Mouse (Mus musculus): ENCODE data around the gene Ubqln1. TPM values are rescaled to one million over a fixed set of nuclear protein-coding genes. Genes with fewer than 3 reads are reported as not detected.
A peak's percentile ranks its signal among the peaks of the same experiment; 100 is the strongest.

The Ubqln1 gene
- 153 TPM in 2 replicates for polyA plus RNA-seq (2015; fragmentation: Nextera tagmentation; extraction: Ambion mirVana)

DNA sequence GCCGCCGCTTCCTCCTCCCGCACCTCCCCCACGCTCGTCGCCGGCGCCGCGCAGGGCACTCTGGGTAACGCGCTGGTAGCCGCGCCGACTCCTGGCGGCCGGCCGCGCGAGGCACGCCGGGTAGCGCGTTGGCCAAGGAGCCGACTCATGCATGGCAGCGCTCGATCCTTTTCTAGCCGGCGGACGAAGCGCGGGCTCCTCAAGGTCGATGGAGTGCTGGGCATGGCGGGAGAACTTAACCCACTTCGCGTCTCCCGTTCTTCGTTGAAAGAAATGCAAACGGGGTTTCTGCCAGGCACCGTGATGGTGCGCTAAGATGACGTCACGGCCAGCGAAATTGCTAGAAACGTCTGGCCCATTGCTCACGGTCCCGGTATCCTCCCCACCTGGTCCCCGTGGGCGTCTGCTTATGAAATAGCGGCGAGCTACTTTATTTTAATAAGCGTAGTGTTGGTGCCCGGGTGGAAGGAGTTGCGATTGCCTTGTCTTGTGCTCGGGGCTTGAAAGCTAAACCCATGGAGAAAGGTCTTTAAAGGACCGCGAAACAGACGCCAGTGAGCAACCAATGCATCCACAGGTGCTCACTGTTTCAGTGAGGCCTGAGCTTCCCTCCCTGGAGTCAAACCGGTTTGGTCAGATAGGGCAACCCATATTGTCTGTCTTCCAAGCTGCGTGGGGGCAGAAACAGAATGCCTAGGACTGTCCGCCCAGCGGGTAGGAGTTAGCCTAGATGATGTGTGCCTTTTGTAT is at the start of gene Ubqln1:
TSS of gene Ubqln1 (minus strand) at position 62 of the 750 bp plus-strand sequence.
- WGBS = 3% methylated on average over 62 of the region's 62 CpGs
- H3K27ac ChIP-seq (replicated peaks) = peak within 1 kb of the TSS; percentile 91
- peaks cover 38% of the 10 kb centered on the region for H3K4me1 ChIP-seq
- peak within 1 kb of the TSS; percentile 82 for H3K4me2 ChIP-seq (replicated peaks)
- peak within 1 kb of the TSS; percentile 87 for H3K9ac ChIP-seq (replicated peaks)
- peak; percentile 93 for ATAC-seq (replicated peaks)
- no peaks in the 10 kb centered on the region for H3K36me3 ChIP-seq
- peak within 1 kb of the TSS; percentile 78 for H3K4me3 ChIP-seq
- H3K27me3 ChIP-seq = 0 out of 2 replicates have a peak, but pooled peaks cover 5% of the 10 kb centered on the region
- no peaks in the 10 kb centered on the region for H3K9me3 ChIP-seq

DNA sequence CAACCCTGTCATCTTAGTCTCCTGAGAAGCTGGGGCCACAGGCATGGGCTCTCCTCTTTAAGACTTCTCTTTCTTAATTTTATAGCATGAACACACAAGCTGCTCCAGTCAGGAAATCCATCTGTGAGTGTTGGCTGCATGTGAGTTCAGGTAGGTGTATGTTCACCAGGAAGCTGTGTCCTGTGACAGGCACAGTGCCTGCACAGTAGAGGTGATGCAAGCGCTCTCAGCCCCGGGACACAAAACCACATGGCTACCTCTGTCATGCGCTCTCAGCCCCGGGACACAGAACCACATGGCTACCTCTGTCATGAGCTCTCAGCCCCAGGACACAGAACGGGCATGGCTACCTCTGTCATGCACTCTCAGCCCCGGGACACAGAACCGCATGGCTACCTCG is 48.1 kb upstream of the Ubqln1 start:
- no peak for ATAC-seq (replicated peaks)
- Histone ChIP-seq H3K36me3 (peaks cover 6% of the 10 kb centered on the region; the same call in 1 of the 2 replicates), H3K27me3 (no peaks in the 10 kb centered on the region), H3K9me3 (no peaks in the 10 kb centered on the region), H3K9ac (replicated peaks) (no peak overlapping the region), H3K4me2 (replicated peaks) (no peak overlapping the region), H3K4me1 (no peaks in the 10 kb centered on the region), H3K4me3 (no peak overlapping the region), H3K27ac (replicated peaks) (no peak overlapping the region)
- 89% methylated on average over 8 of the region's 8 CpGs for WGBS

DNA sequence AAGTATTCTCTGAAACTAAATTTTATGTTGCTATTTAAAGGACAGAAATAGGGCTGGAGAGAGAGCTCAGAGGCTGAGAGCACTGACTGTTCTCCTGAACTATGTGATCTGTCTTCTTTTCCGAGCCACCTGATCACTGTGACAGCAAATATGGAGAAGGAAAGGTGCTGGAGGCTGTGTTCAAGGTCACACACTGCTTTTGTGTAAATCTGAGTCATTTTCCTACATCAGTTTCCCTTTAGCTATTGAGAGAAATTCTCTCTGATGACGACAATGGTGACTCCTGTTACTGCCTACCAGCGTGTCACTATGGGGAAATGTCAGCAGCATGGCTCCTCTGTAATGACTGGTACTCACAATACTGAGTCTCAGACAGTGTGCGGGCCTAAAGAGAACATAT is 46.2 kb upstream of the Ubqln1 start:
- WGBS = 87% methylated on average over 4 of the region's 4 CpGs
- H3K27ac ChIP-seq (replicated peaks) = no peak overlapping the region
- no peaks in the 10 kb centered on the region for H3K4me1 ChIP-seq

DNA sequence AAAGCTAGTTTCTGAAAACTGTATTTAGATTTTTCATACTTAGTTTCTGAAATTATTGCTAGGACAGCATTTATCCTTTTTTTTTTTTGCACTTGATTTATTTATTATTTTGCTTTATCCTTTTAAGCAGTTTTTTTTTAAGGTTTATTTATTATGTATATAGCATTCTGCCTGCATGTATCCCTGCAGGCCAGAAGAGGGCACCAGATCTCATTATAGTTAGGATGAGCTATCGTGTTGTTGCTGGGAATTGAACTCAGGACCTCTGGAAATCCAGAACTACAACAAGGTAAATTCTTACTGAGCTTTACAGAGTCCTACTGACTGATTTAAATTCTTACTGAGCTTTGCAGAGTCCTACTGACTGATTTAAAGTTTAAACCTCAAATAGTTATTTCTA is 37.8 kb upstream of the Ubqln1 start:
- H3K27ac ChIP-seq (replicated peaks) = no peak overlapping the region
- H3K9ac ChIP-seq (replicated peaks) = no peak overlapping the region
- 85% methylated on average over 1 of the region's 1 CpGs for WGBS
- H3K36me3 ChIP-seq = peaks cover 16% of the 10 kb centered on the region; the same call in 1 of the 2 replicates
- H3K4me1 ChIP-seq = no peaks in the 10 kb centered on the region
- H3K9me3 ChIP-seq = no peaks in the 10 kb centered on the region
- no peak for ATAC-seq (replicated peaks)
- no peaks in the 10 kb centered on the region for H3K27me3 ChIP-seq
- H3K4me2 ChIP-seq (replicated peaks) = no peak overlapping the region
- no peak overlapping the region for H3K4me3 ChIP-seq

More for the DNA sequence above, 46.2 kb upstream of the Ubqln1 start:
- Histone ChIP-seq H3K4me2 (replicated peaks) (no peak overlapping the region), H3K4me3 (no peak overlapping the region), H3K36me3 (peaks cover 6% of the 10 kb centered on the region; the same call in 1 of the 2 replicates), H3K9me3 (no peaks in the 10 kb centered on the region), H3K9ac (replicated peaks) (no peak overlapping the region), H3K27me3 (no peaks in the 10 kb centered on the region)
- ATAC-seq (replicated peaks) = no peak

DNA sequence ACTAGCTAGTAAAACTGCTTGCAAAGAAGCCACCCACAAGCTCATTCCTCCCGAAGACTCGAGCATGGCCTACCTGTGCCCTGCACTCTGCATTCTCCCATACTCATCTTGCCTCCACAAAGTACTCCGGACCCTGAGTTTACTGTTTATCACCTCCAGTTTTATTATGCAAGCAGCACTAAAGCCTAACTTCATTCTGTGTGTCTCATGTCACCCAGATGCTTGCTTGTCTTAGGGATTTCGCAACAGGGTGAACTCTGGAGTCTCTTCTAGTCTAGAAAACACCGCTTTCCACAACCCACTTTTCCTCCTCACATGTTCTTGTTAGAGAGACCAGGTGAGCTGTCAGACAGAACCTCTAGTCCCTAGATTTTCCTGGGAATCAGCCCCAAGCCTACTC is 33.5 kb upstream of the Ubqln1 start:
- Histone ChIP-seq H3K27ac (replicated peaks) (no peak overlapping the region), H3K36me3 (0 out of 2 replicates have a peak, but pooled peaks cover 8% of the 10 kb centered on the region), H3K4me2 (replicated peaks) (no peak overlapping the region), H3K9ac (replicated peaks) (no peak overlapping the region), H3K27me3 (no peaks in the 10 kb centered on the region), H3K4me3 (no peak overlapping the region), H3K9me3 (no peaks in the 10 kb centered on the region), H3K4me1 (no peaks in the 10 kb centered on the region)
- WGBS = 90% methylated on average over 5 of the region's 5 CpGs
- no peak for ATAC-seq (replicated peaks)

DNA sequence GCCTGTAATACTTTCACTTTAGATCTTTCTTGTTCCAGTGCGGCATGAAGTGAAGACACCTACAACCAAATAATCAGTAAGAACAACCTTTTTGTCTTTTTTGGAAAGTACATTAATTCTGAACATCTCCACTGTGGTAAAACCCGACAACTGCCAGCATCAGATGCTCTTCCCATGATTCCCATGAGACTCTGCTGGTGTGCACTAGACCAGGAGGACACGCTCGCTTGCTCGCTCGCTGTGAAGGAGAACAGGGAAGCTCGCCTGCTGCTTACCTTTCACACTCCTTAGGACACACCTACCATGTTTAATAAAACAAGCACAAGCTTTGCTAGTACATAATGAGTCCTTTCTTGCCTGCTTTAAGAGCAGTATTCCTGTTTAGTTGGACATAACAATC is 21.1 kb upstream of the Ubqln1 start:
- no peak overlapping the region for H3K4me2 ChIP-seq (replicated peaks)
- H3K4me3 ChIP-seq = no peak overlapping the region
- H3K27me3 ChIP-seq = no peaks in the 10 kb centered on the region
- ATAC-seq (replicated peaks) = no peak
- 93% methylated on average over 7 of the region's 7 CpGs for WGBS
- no peak overlapping the region for H3K9ac ChIP-seq (replicated peaks)
- H3K27ac ChIP-seq (replicated peaks) = no peak overlapping the region
- H3K36me3 ChIP-seq = 0 out of 2 replicates have a peak, but pooled peaks cover 3% of the 10 kb centered on the region
- H3K4me1 ChIP-seq = no peaks in the 10 kb centered on the region
- no peaks in the 10 kb centered on the region for H3K9me3 ChIP-seq

DNA sequence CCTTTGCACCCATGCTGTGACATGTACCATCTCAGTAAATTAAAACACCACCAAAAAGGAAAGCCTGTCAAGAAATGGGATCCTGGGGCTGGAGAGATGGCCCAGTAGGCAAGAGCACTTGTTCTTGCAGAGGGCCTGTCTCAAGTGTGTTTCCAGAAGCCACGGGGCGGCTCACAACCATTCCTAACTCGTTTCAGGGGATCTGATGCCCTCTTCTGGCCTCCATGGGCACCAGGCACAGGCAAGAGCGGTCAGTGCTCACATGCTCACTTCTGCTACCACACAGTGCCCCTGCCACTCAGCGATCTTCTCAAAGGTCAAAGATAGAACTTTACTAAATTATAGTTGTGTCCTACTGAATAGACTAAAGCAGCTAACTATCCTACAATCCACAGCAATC is 17.2 kb upstream of the Ubqln1 start:
- no peak overlapping the region for H3K27ac ChIP-seq (replicated peaks)
- H3K9ac ChIP-seq (replicated peaks) = no peak overlapping the region
- no peak overlapping the region for H3K4me3 ChIP-seq
- H3K27me3 ChIP-seq = no peaks in the 10 kb centered on the region
- H3K36me3 ChIP-seq = 0 out of 2 replicates have a peak, but pooled peaks cover 3% of the 10 kb centered on the region
- WGBS = 48% methylated on average over 5 of the region's 5 CpGs
- ATAC-seq (replicated peaks) = no peak
- H3K9me3 ChIP-seq = no peaks in the 10 kb centered on the region
- no peak overlapping the region for H3K4me2 ChIP-seq (replicated peaks)
- H3K4me1 ChIP-seq = no peaks in the 10 kb centered on the region

DNA sequence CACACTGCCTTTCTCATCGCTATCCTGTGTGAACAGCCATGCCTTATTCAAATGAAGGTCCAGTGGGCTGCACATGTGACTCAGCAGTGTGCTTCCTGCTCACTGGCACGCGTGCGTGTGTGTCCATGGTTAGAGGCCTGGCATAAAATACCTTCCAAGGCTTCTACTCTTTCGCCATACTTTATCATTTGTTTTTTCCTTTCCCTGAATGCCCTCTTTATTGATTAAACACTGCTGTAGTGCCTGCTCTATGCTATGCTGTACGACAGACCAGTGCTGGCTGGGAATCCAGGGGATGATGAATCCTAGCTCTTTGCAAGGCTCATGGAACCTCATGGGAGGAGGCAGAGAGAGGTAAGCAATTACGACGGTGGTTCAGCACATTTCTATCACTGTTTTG is 16.6 kb upstream of the Ubqln1 start:
- Histone ChIP-seq H3K27ac (replicated peaks) (no peak overlapping the region), H3K9ac (replicated peaks) (no peak overlapping the region), H3K27me3 (no peaks in the 10 kb centered on the region), H3K9me3 (no peaks in the 10 kb centered on the region), H3K36me3 (0 out of 2 replicates have a peak, but pooled peaks cover 3% of the 10 kb centered on the region), H3K4me1 (no peaks in the 10 kb centered on the region), H3K4me3 (no peak overlapping the region), H3K4me2 (replicated peaks) (no peak overlapping the region)
- no peak for ATAC-seq (replicated peaks)
- 95% methylated on average over 8 of the region's 8 CpGs for WGBS

DNA sequence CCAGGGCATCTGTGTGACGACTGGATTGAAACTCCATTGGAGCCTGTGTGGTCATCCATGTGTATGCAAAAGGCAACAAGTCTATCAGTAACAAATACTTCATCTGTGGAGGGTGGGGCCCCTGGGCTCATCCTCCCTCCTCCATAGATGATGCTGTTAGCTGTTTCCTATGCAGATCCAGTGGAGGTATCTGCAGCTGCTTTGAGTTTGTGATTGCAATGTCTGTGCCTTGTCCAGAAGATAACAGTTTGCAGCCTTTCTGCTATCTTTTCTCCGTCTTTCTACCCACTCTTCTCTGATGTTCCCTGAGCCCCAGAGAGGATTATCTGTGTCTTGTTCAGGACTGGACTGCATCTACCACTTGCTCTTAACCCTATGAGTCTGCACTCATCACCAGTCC is 13.2 kb upstream of the Ubqln1 start:
- H3K27me3 ChIP-seq = no peaks in the 10 kb centered on the region
- H3K4me1 ChIP-seq = no peaks in the 10 kb centered on the region
- H3K27ac ChIP-seq (replicated peaks) = no peak overlapping the region
- no peak overlapping the region for H3K4me2 ChIP-seq (replicated peaks)
- no peaks in the 10 kb centered on the region for H3K36me3 ChIP-seq
- no peak overlapping the region for H3K4me3 ChIP-seq
- H3K9ac ChIP-seq (replicated peaks) = no peak overlapping the region
- no peaks in the 10 kb centered on the region for H3K9me3 ChIP-seq
- 90% methylated on average over 2 of the region's 2 CpGs for WGBS
- ATAC-seq (replicated peaks) = no peak

DNA sequence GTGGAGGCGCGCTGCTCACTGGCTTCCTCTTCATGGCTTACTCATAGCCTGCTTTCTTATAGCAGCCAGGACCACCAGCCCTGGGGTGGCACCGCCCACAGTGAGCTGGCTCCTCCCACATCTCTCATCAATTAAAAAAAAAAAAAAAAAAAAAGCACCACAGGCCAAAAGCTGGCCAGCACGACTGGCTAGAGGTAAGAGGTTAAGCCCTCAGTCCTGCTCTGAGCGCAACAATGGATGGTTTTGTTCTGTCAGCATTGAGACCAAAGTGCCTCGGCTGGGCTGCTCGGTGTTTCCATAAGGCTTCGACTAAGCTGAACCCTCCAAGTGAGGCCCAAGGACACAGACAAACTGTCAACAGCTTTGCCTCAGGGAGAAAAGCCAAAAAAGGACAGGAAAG is 10.2 kb upstream of the Ubqln1 start:
- H3K36me3 ChIP-seq = no peaks in the 10 kb centered on the region
- 52% methylated on average over 8 of the region's 8 CpGs for WGBS
- H3K4me3 ChIP-seq = no peak overlapping the region
- no peaks in the 10 kb centered on the region for H3K27me3 ChIP-seq
- H3K27ac ChIP-seq (replicated peaks) = no peak overlapping the region
- H3K9ac ChIP-seq (replicated peaks) = no peak overlapping the region
- H3K4me2 ChIP-seq (replicated peaks) = no peak overlapping the region
- ATAC-seq (replicated peaks) = no peak
- no peaks in the 10 kb centered on the region for H3K4me1 ChIP-seq
- H3K9me3 ChIP-seq = no peaks in the 10 kb centered on the region

DNA sequence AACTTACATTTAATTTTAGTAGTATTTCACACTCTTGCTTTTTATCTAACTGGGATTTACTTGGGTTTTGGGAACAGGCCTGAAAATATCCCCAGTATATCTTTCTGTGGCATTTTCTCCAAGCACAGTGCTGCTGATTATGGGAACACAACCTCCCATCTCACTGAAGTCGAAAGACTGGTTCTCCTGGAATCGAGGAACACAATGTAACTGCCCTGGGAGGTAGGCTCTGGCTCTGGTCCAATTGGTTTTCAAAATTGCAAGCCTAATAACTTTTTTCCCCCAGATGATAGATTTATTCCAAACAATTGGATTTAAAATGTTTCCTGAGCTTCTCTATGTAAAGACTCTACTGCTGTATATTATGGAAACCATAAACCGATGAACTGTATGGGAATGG is 4.8 kb upstream of the Ubqln1 start:
- no peak overlapping the region for H3K4me2 ChIP-seq (replicated peaks)
- H3K27ac ChIP-seq (replicated peaks) = no peak overlapping the region
- no peak for ATAC-seq (replicated peaks)
- no peak overlapping the region for H3K4me3 ChIP-seq
- no peaks in the 10 kb centered on the region for H3K36me3 ChIP-seq
- H3K4me1 ChIP-seq = peaks cover 8% of the 10 kb centered on the region
- 0 out of 2 replicates have a peak, but pooled peaks cover 5% of the 10 kb centered on the region for H3K27me3 ChIP-seq
- 88% methylated on average over 3 of the region's 3 CpGs for WGBS
- H3K9ac ChIP-seq (replicated peaks) = no peak overlapping the region
- no peaks in the 10 kb centered on the region for H3K9me3 ChIP-seq

DNA sequence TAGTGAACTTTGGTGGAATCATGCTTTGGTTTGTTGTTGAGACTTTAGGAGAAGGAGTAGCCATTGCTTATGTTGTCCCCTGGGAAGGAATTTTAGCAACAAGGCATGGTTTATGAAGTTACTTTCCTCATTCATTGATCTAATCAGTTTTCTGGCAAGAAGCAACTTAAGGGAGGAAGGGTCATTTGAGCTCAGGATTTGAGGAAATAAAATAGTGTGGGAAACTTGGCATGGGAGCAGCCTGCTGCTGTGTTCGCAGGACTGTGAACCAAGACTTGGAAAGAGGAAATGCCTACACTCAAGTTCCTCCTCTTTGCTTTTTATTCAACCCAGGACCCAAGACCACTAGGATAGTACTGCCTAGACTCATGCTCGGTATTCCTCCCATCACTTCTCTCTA is 2.1 kb upstream of the Ubqln1 start:
- Histone ChIP-seq H3K9me3 (no peaks in the 10 kb centered on the region), H3K4me1 (peaks cover 27% of the 10 kb centered on the region), H3K27ac (replicated peaks) (no peak overlapping the region), H3K4me2 (replicated peaks) (no peak overlapping the region), H3K36me3 (no peaks in the 10 kb centered on the region), H3K27me3 (0 out of 2 replicates have a peak, but pooled peaks cover 5% of the 10 kb centered on the region), H3K4me3 (no peak overlapping the region), H3K9ac (replicated peaks) (no peak overlapping the region)
- 93% methylated on average over 2 of the region's 2 CpGs for WGBS
- no peak for ATAC-seq (replicated peaks)

Data from forebrain, embryonic 15.5 days (tissue).